Mouse (Mus musculus) forebrain, embryonic 16.5 days (tissue): ENCODE data around the gene Agrn. TPM values are rescaled to one million over a fixed set of nuclear protein-coding genes. Genes with fewer than 3 reads are reported as not detected.

Experiments
- ATAC-seq: fragments of 200-750 bp; cut with Nextera tagmentation; 2 replicates; pipeline ENCODE4 v1.8.0; 2017; ENCODE audit warnings: mild to moderate bottlenecking, moderate library complexity
- H3K27ac ChIP-seq: fragments of 300-500 bp; sonication (generic); 2 replicates; pipeline ENCODE4 v1.5.1; 2014; ENCODE audit warnings: low read length, control low read depth
- H3K27me3 ChIP-seq: fragments of 300-500 bp; sonication (generic); replicated peaks from 2 replicates; pipeline ENCODE4 v1.6.1; 2014; ENCODE audit warnings: low read length; ENCODE audit not compliant: control insufficient read depth, insufficient read depth
- H3K36me3 ChIP-seq: fragments of 300-500 bp; sonication (generic); 2 replicates; pipeline ENCODE4 v1.6.1; 2014; ENCODE audit not compliant: control insufficient read depth, insufficient read depth
- H3K4me1 ChIP-seq: fragments of 300-500 bp; sonication (generic); replicated peaks from 2 replicates; pipeline ENCODE4 v1.6.1; 2014; ENCODE audit warnings: low read length; ENCODE audit not compliant: control insufficient read depth, insufficient read depth
- H3K4me2 ChIP-seq: fragments of 300-500 bp; sonication (generic); 2 replicates; pipeline ENCODE4 v1.6.1; 2014; ENCODE audit warnings: mild to moderate bottlenecking, low read length, control low read depth
- H3K4me3 ChIP-seq: fragments of 300-500 bp; sonication (generic); replicated peaks from 2 replicates; pipeline ENCODE4 v1.5.1; 2014; ENCODE audit warnings: mild to moderate bottlenecking, low read length, control low read depth
- H3K9ac ChIP-seq: fragments of 300-500 bp; sonication (generic); replicated peaks from 2 replicates; pipeline ENCODE4 v1.6.1; 2014; ENCODE audit warnings: low read depth, low read length, control low read depth
- H3K9me3 ChIP-seq: fragments of 300-500 bp; sonication (generic); 2 replicates; pipeline ENCODE4 v1.6.1; 2016; ENCODE audit warnings: low read length; ENCODE audit not compliant: control insufficient read depth
- WGBS: fragments of 180-500 bp; shearing (Covaris S2); extraction: QIAGEN DNeasy Blood & Tissue Kit; methylation state at CpG from one replicate; pipeline ENCODE4 v1.1.7; 2014; 5-methylcytosine and 5-hydroxymethylcytosine counted together
- polyA plus RNA-seq: library from polyadenylated mRNA; unstranded; fragments of >200 nt; fragmentation: Nextera tagmentation; extraction: Ambion mirVana; gene quantifications from 2 replicates; pipeline ENCODE4 v1.2.1, GENCODE M21; 2015

Gene Agrn
- polyA plus RNA-seq, 1 experiment from 2014 or later = 125 TPM

DNA sequence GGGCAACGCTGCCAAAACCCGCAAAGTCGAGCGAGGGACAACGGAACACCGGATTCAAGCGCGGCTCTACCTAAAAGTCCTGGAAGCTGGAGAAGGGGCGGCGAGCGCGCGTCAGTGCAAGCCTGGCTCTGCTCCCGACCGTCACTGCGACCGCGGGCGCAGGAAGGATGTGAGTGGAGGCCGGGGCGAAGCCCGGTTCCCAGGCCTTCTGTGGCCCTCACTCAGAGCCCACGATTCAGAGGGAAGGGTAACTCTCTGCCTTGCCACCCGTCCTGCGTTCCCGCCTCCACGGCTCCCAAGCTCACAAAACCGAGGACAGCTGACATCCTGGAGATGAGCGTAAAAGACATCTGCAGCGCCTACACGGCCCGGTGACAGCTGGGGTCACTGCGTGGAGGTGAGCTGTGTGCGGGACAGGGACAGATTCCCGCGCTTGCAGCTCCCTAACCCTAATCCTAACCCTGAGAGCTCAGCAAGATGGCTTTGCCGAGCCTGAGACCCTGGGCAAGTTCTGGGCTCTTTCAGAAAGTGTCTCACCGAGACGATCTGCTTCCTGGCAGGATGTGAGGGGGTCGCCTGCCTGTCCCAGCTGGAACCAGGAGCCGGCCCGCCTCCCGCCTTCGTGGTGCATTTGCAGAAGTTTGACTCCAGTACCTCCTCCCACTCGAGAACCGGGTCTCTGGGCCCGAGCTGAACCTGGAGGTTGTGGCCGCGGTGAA lies 6.3 kb upstream of the Agrn start:
- Histone ChIP-seq H3K9me3 (no peaks in the 10 kb centered on the region), H3K4me1 (peaks cover 21% of the 10 kb centered on the region), H3K4me2 (peak overlapping the region; percentile 90), H3K4me3 (peak overlapping the region; percentile 60), H3K27ac (0 out of 2 replicates have a peak overlapping the region, but pooled peaks have one; percentile 8), H3K27me3 (no peaks in the 10 kb centered on the region), H3K9ac (peak overlapping the region; percentile 64), H3K36me3 (no peaks in the 10 kb centered on the region)
- WGBS = under 1% methylated on average over 49 of the region's 49 CpGs
- peak; percentile 53 for ATAC-seq

DNA sequence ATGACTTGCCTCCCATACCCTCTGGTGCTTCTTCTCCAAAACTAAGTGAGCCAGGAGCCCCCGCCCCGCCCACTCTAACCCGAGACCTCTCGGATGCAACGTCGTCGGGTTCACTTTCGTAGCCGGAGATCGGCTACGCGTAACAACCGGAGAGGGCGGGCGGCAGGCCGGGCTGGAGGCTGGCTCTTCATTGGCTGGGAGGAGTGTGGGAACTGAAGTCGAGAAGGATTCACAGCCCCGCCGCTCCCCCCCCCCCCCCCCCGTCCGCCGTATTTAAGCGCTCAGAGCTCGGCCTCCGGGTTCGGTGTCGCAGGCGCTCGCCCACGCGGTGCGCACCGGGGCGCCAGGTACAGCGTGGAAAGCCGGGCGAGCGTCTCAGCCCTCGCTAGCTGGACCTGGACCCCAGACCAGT lies 5.7 kb upstream of the Agrn start, which contains the start of gene AW011738:
Gene AW011738, plus strand, starts transcription at position 304 of the 412 bp plus-strand sequence.
- H3K9me3 ChIP-seq = no peaks in the 10 kb centered on the region
- peaks cover 22% of the 10 kb centered on the region for H3K4me1 ChIP-seq
- 0 out of 2 replicates have a peak within 1 kb of the TSS, but pooled peaks have one; percentile 8 for H3K27ac ChIP-seq
- no peaks in the 10 kb centered on the region for H3K27me3 ChIP-seq
- ATAC-seq = peak; percentile 83
- 0% methylated on average over 25 of the region's 39 CpGs for WGBS
- H3K4me2 ChIP-seq = peak within 1 kb of the TSS; percentile 90
- peak within 1 kb of the TSS; percentile 64 for H3K9ac ChIP-seq
- peak within 1 kb of the TSS; percentile 60 for H3K4me3 ChIP-seq
- H3K36me3 ChIP-seq = no peaks in the 10 kb centered on the region

DNA sequence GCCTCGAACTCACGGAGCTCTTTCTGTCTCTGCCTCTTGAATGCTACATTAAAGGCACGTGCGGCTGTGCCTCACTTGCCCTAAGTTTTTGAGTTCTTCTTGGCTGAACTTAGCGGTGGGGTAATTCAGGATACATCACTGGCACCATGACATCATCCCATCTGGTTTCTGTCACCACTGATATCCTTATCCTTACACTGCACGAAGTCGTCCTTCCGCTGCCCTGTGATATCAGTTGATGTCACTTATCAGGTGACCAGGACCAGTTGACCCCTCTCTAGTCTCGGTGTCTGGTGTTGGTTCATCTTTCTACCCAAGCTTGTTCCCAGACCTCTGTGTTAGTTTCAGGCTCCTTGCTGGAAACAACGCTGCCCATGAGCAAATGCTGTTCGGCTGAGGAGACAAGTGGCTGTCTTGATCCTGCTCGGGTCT lies 5.2 kb upstream of the Agrn start:
- no peak overlapping the region for H3K27ac ChIP-seq
- WGBS = 42% methylated on average over 12 of the region's 12 CpGs
- H3K4me3 ChIP-seq = peak overlapping the region; percentile 60; the same call in 1 of the 2 replicates
- peak overlapping the region; percentile 90 for H3K4me2 ChIP-seq
- ATAC-seq = no peak
- H3K27me3 ChIP-seq = no peaks in the 10 kb centered on the region
- no peak overlapping the region for H3K9ac ChIP-seq
- H3K4me1 ChIP-seq = peaks cover 23% of the 10 kb centered on the region
- H3K36me3 ChIP-seq = no peaks in the 10 kb centered on the region
- H3K9me3 ChIP-seq = no peaks in the 10 kb centered on the region

DNA sequence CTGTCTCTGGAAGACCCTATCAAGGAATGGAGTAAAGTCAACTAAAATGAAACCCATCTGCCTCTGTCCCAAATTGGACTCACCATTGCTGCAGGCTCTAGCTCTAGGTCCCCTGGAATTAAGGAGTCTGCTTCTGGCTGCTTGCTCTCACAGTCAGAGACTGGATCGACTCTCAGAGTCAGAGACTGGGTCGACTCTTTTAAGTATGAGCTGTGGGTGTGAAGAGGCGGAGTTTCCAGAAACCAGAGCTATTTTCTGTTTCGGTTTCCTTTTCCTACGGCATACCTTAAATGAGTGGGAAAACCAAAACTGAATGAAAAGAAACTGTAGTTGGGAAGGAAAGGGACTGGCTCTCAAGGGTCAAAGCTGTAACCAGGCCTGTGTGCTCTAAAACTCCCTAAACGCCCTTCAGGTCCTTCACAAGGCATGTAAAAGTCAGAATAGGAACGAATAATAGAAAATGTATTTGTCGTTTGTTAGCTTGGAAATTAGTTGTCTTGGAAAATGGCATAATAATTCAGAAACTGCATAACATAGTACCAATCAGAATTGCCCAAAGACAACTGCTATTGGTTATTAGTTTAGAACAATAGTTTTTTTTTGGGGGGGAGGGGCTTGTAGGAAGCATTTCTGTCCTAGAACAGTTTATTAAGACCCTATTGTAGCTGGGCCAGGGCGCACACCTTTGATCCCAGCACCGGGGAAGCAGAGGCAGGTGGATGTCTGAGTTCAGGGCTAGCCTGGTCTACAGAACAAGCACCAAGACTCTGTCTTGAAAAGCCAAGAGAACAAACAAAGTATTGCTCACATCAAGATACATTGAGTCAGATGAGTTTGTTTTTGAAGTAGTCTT lies 3.6 kb upstream of the Agrn start, which contains the start of gene Isg15:
Gene Isg15, minus strand, starts transcription at position 196 of the 853 bp plus-strand sequence.
- H3K27me3 ChIP-seq = no peaks in the 10 kb centered on the region
- WGBS = 65% methylated on average over 10 of the region's 10 CpGs
- H3K4me1 ChIP-seq = peaks cover 30% of the 10 kb centered on the region
- H3K9ac ChIP-seq = no peak within 1 kb of the TSS
- no peak within 1 kb of the TSS for H3K27ac ChIP-seq
- H3K4me3 ChIP-seq = no peak within 1 kb of the TSS
- no peaks in the 10 kb centered on the region for H3K36me3 ChIP-seq
- H3K9me3 ChIP-seq = no peaks in the 10 kb centered on the region
- no peak for ATAC-seq
- no peak within 1 kb of the TSS for H3K4me2 ChIP-seq

DNA sequence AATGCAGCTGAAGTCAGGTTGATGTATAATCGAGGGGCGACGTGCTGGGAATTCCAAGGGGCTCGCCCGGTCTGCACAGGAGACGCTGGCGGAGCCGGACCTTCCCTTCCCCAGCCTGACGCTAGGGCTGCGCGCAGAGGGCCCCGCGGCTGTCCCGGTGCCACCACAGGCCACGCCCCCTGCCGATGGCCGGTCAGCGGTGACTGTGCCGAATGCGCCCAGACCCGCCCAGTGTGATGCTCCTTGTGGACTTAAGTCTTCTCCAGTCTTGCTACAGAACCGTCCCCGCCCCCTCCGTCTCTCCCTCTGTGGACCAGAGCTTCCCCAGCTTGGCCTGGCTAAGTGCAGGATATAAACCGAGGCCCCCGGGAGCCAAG lies 529 bp upstream of the Agrn start:
- peaks cover 37% of the 10 kb centered on the region for H3K4me1 ChIP-seq
- ATAC-seq = peak; percentile 89
- H3K9me3 ChIP-seq = no peaks in the 10 kb centered on the region
- H3K27ac ChIP-seq = peak overlapping the region; percentile 96
- peak overlapping the region; percentile 87 for H3K4me3 ChIP-seq
- H3K36me3 ChIP-seq = no peaks in the 10 kb centered on the region
- no peaks in the 10 kb centered on the region for H3K27me3 ChIP-seq
- peak overlapping the region; percentile 88 for H3K9ac ChIP-seq
- under 1% methylated on average over 26 of the region's 26 CpGs for whole genome bisulfite sequencing
- H3K4me2 ChIP-seq = peak overlapping the region; percentile 68

DNA sequence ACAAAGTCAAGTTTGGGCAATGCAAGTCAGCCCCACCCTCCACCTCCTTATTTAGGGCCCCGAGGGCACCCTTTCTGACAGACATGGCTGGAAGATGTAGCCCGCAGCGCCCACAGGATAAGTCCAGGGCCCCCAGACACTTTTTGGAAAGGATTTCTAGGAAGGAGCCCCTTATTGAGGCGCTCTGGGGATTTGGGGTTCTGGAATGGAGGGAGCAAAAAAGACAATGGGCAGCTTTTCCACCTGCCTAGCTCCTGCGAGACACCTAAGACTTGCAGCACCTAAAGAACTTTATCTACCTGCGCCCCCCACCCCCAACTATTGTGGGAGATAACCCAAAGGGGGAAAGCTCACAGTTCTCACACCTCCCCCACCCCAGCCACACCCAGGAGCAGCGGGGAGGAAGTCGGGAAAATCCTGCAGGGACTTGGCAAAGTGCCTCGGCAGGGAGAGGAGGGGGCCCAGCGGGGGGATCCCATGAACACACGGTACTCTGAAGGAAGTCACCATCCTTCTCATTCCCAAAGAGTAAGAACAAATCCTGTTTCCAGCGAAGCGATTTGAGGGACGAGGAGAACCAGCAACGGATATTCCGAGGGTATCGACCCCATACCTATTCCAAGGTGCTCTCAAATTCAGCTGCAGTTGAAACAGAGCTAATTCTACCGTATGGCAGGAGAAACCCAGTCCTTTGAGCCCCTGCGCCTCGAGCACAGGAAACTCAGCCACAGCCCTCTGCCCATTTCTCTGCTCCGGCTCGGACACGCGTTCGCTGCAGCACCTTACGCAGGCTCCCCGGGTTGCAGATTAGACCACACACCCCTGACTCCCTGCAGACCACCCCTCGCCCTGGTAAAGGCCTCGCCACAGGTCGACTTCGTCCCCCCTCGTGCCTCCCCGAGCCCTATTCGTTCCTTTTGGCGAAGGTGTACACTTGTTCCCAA lies 1.1 kb downstream of the Agrn start:
- Histone ChIP-seq H3K9me3 (no peaks in the 10 kb centered on the region), H3K4me1 (peaks cover 37% of the 10 kb centered on the region), H3K27me3 (no peaks in the 10 kb centered on the region), H3K9ac (peak overlapping the region; percentile 76), H3K4me3 (peak overlapping the region; percentile 87), H3K36me3 (no peaks in the 10 kb centered on the region), H3K27ac (peak overlapping the region; percentile 60), H3K4me2 (peak overlapping the region; percentile 85)
- ATAC-seq = peak; percentile 1; the same call in 1 of the 2 replicates
- 3% methylated on average over 35 of the region's 35 CpGs for WGBS

DNA sequence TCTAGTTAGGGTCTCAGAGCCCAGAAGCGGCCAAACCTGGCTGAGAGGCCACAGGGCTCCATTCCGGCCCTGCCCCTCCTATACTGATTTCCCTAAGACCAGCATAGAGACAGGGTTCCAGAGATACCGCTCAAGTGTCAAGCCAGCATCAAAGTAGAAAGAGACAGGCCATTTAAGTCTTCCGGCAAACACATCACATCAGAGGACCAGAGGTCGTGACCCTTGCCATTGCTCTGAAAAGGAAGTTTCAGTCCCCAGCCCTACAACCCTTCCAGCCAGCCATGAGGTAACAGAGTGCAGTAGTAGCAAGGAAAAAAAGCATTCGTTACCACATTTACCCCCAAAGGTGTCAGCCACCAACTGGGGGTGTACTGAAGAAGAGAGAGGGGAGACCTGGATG lies 2.9 kb downstream of the Agrn start:
- H3K4me2 ChIP-seq = no peak overlapping the region
- ATAC-seq = no peak

DNA sequence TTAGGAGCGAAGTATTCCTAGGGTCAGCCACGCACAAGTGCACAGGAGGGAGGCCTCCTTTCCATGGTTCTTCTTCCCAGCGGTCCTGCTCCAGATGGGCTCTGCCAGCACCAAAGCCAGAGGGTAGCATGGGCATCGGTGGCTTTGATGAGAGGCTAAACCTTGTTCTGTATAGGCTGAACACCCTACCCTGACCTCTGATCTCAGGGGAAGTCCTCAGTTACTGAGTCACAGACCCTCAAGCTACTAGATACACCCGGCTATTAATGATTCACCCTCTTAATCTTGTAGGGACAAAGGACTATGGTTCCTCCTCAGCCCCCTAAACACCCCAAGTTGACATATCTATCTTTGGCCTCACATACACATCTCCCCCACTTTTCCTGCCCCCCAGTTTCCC lies 3.4 kb downstream of the Agrn start:
- Histone ChIP-seq H3K27ac (no peak overlapping the region), H3K27me3 (no peaks in the 10 kb centered on the region), H3K9me3 (no peaks in the 10 kb centered on the region), H3K9ac (no peak overlapping the region), H3K4me2 (no peak overlapping the region), H3K4me3 (no peak overlapping the region), H3K4me1 (peaks cover 53% of the 10 kb centered on the region), H3K36me3 (peaks cover 6% of the 10 kb centered on the region)
- no peak for ATAC-seq
- 74% methylated on average over 5 of the region's 5 CpGs for WGBS

More for the DNA sequence above, 2.9 kb downstream of the Agrn start:
- Histone ChIP-seq H3K9me3 (no peaks in the 10 kb centered on the region), H3K27ac (no peak overlapping the region), H3K27me3 (no peaks in the 10 kb centered on the region), H3K36me3 (peaks cover 6% of the 10 kb centered on the region), H3K9ac (no peak overlapping the region), H3K4me3 (no peak overlapping the region), H3K4me1 (peaks cover 49% of the 10 kb centered on the region)
- WGBS = 50% methylated on average over 6 of the region's 6 CpGs
